40 mouse cellular contexts compared by ENCODE assay signal in genomic region chr6:85978736-85979135, GRCm38 (mm10). TPM values are rescaled to one million over a fixed set of nuclear protein-coding genes. Genes with fewer than 3 reads are reported as not detected.
"Had no signal": no experiment of that assay in that cellular context is flagged by ENCODE, and none has a peak within 500 bp of the region (broad histone marks: within the 10 kb centered on the region; RNA-seq: fewer than 3 reads in every experiment).

No protein-coding gene starts in this region.

RNA-seq across cellular contexts. Expression of gene Figla, which starts 37.2 kb away (rescaled TPM):
- total RNA-seq: heart, postnatal 10 days; heart, postnatal 14 days; heart, postnatal 25 days; heart, postnatal 36 days; heart, postnatal 4 days; hematopoietic stem cell, adult 5-6 weeks; hindbrain, postnatal 0 days; layer of hippocampus, adult 18-20 months; layer of hippocampus, adult 2 months; layer of hippocampus, adult 8-10 months; layer of hippocampus, postnatal 10 days; layer of hippocampus, postnatal 14 days; layer of hippocampus, postnatal 25 days; layer of hippocampus, postnatal 36 days; left cerebral cortex, adult 18-20 months; left cerebral cortex, adult 2 months; left cerebral cortex, adult 8-10 months had no signal
- polyA plus RNA-seq: heart, embryonic 13.5 days; heart, embryonic 14.5 days; heart, embryonic 15.5 days; heart, embryonic 16.5 days; heart, postnatal 0 days; hindbrain, embryonic 10.5 days; hindbrain, embryonic 11.5 days; hindbrain, embryonic 12.5 days; hindbrain, embryonic 13.5 days; hindbrain, embryonic 14.5 days; hindbrain, embryonic 15.5 days; hindbrain, embryonic 16.5 days; hindbrain, postnatal 0 days; inflammation-experienced regulatory T-cells, adult 6 months; intestine, embryonic 14.5 days; intestine, embryonic 15.5 days; intestine, embryonic 16.5 days; intestine, postnatal 0 days; kidney, adult 2 months; kidney, embryonic 14.5 days; kidney, embryonic 15.5 days; kidney, embryonic 16.5 days; kidney, postnatal 0 days; large intestine, adult 2 months had no signal

RNA-seq across cellular contexts. Expression of gene Add2, which starts 49.7 kb away (rescaled TPM):
- polyA plus RNA-seq: inflammation-experienced regulatory T-cells, adult 6 months had no signal
